10 mouse cellular contexts compared by ENCODE assay signal in the genomic region with DNA sequence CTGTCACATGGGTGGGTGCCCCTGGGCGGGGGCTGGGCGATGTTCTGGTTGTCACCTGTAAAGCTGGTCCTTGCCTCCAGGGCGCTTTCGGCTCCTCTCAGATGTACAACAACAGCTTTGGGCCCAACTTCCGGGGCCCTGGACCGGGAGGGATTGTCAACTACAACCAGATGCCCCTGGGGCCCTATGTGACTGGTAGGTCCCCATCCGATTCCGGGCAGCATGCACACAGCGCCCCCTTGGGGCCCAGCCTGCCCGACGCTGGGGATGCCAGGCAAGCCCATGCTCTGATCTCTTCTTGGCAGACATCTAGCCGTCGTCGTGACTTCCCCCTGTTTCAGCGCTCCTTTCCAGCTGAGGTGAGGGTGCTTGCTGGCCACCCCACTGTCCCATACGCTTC. TPM values are rescaled to one million over a fixed set of nuclear protein-coding genes. Genes with fewer than 3 reads are reported as not detected.
DNase-seq lines count a peak whose midpoint lies in the region; ATAC-seq and TF ChIP-seq lines count a peak whose summit lies in the region.
"Had no signal": no experiment of that assay in that cellular context is flagged by ENCODE, and none has a peak within 500 bp of the region (broad histone marks: within the 10 kb centered on the region; RNA-seq: fewer than 3 reads in every experiment).

No protein-coding gene starts in this region.

- H3K36me3 ChIP-seq in intestine, postnatal 0 days (ENCODE audit: control insufficient read depth, insufficient read depth): no peaks in the 10 kb centered on the region
- H3K36me3 ChIP-seq in intestine, embryonic 16.5 days (ENCODE audit: control insufficient read depth, insufficient read depth, low read length): no peaks in the 10 kb centered on the region
- H3K36me3 ChIP-seq: limb, embryonic 12.5 days had no signal

- no peak overlapping the region for H3K4me3 ChIP-seq in intestine, postnatal 0 days (ENCODE audit: low read depth, low read length)
- H3K4me3 ChIP-seq in intestine, embryonic 16.5 days (ENCODE audit: low read length): no peak overlapping the region
- H3K4me3 ChIP-seq: limb, embryonic 12.5 days had no signal

- peak; percentile 61 for TF ChIP-seq CTCF in intestine, postnatal 0 days (IDR thresholded peaks at IDR 0.05; ENCODE audit: low read depth)

- no peaks in the 10 kb centered on the region for H3K9me3 ChIP-seq in intestine, postnatal 0 days (ENCODE audit: control insufficient read depth)
- no peaks in the 10 kb centered on the region for H3K9me3 ChIP-seq in intestine, embryonic 16.5 days (ENCODE audit: control insufficient read depth, low read length)
- H3K9me3 ChIP-seq: limb, embryonic 12.5 days had no signal

- 56% methylated on average over 16 of the region's 16 CpGs for WGBS in intestine, postnatal 0 days
- 55% methylated on average over 16 of the region's 16 CpGs for WGBS in intestine, embryonic 16.5 days

- peak; percentile 47 to 59 for DNase-seq in B cell, adult 2 months
- peak; percentile 6 for DNase-seq in MEL-GATA-1-ER (ENCODE audit: extremely low read depth, low read depth)
- DNase-seq in lung, postnatal 10 days: peak; percentile 19
- no peak for DNase-seq in neural tube, embryonic 10.5 days (ENCODE audit: extremely low spot score, low spot score)
- no peak for DNase-seq in testis, postnatal 10 days (ENCODE audit: low spot score)
- DNase-seq in yolk sac, embryonic 10.5 days (ENCODE audit: low spot score): no peak
- DNase-seq: heart, adult 11 months had no signal

- no peaks in the 10 kb centered on the region for H3K27me3 ChIP-seq in intestine, postnatal 0 days (replicated peaks; ENCODE audit: control insufficient read depth, insufficient read depth, low read length)
- H3K27me3 ChIP-seq in intestine, embryonic 16.5 days (replicated peaks; ENCODE audit: control insufficient read depth, insufficient read depth, low read length): no peaks in the 10 kb centered on the region

- H3K27ac ChIP-seq in intestine, postnatal 0 days (ENCODE audit: low read depth, low read length): no peak overlapping the region
- no peak overlapping the region for H3K27ac ChIP-seq in intestine, embryonic 16.5 days (ENCODE audit: low read length)
- H3K27ac ChIP-seq: limb, embryonic 12.5 days had no signal

- no peak for ATAC-seq in intestine, postnatal 0 days
- no peak for ATAC-seq in intestine, embryonic 16.5 days

- H3K9ac ChIP-seq in intestine, postnatal 0 days (ENCODE audit: low read depth, low read length): no peak overlapping the region
- no peak overlapping the region for H3K9ac ChIP-seq in intestine, embryonic 16.5 days (ENCODE audit: low read depth, low read length)
- H3K9ac ChIP-seq: limb, embryonic 12.5 days had no signal

- no peak overlapping the region for H3K4me2 ChIP-seq in intestine, postnatal 0 days (replicated peaks; ENCODE audit: low read depth)
- H3K4me2 ChIP-seq in intestine, embryonic 16.5 days (ENCODE audit: low read depth, low read length): no peak overlapping the region
- H3K4me2 ChIP-seq: limb, embryonic 12.5 days had no signal

- H3K4me1 ChIP-seq in intestine, postnatal 0 days (replicated peaks; ENCODE audit: control insufficient read depth, insufficient read depth, low read length): no peaks in the 10 kb centered on the region
- no peaks in the 10 kb centered on the region for H3K4me1 ChIP-seq in intestine, embryonic 16.5 days (ENCODE audit: control insufficient read depth, insufficient read depth, low read length)

RNA-seq across cellular contexts. Expression of gene Chd5, which starts 47.2 kb away (rescaled TPM):
- polyA plus RNA-seq in intestine, postnatal 0 days (2015; fragmentation: Nextera tagmentation; extraction: Ambion mirVana): 1.4 and 1.5 TPM in 2 replicates
- 1.5 and 1.9 TPM in 2 replicates for polyA plus RNA-seq in intestine, embryonic 16.5 days (2015; fragmentation: Nextera tagmentation; extraction: Ambion mirVana)

Comparison
In these comparisons a context has a peak if more than half of its experiments do, and no peak if none do; other contexts are left out.
1. DNase-seq: peak in B cell, adult 2 months (2 of 2), MEL-GATA-1-ER (single experiment) and lung, postnatal 10 days (single experiment); none in neural tube, embryonic 10.5 days (single experiment), testis, postnatal 10 days (single experiment) and yolk sac, embryonic 10.5 days (single experiment).